Mouse (Mus musculus) lung, adult 2 months (tissue): ENCODE results near the gene Ccdc106.

Source experiments
- CTCF ChIP-seq: fragments of 200-500 bp; IDR thresholded peaks from 2 replicates; pipeline ENCODE4 v1.5.1; 2011; ENCODE audit warnings: mild to moderate bottlenecking, low read length, control low read depth; ENCODE audit not compliant: insufficient read depth
- POLR2A ChIP-seq: fragments of 200-500 bp; IDR thresholded peaks from 2 replicates; pipeline ENCODE4 v1.6.1; 2011; ENCODE audit warnings: low read depth, mild to moderate bottlenecking, control low read depth, low read length, borderline replicate concordance; ENCODE audit errors: extremely low read depth

GRCm38 (mm10) chr7:5089853-5090252 lies 69.5 kb downstream of the Ccdc106 start:
- TF ChIP-seq CTCF (no peak), POLR2A (no peak)
